Mouse (Mus musculus) limb, embryonic 15.5 days (tissue): ENCODE measurements around the gene Olfr824. TPM values are rescaled to one million over a fixed set of nuclear protein-coding genes. Genes with fewer than 3 reads are reported as not detected.
"Not testable (repeated sequence)": the region's sequence is repeated elsewhere in the genome, so short reads cannot be mapped to it uniquely, and the experiment has no call there.

Experiments used
- ATAC-seq: fragments of 200-750 bp; cut with Nextera tagmentation; 2 replicates; pipeline ENCODE4 v1.8.0; 2017; ENCODE audit warnings: low read depth, moderate TSS enrichment; ENCODE audit not compliant: insufficient number of reproducible peaks, low FRiP score, low TSS enrichment
- H3K27ac ChIP-seq: fragments of 300-500 bp; sonication (generic); 2 replicates; pipeline ENCODE4 v1.5.1; 2015; ENCODE audit warnings: moderate library complexity, mild to moderate bottlenecking, inconsistent platforms
- H3K27me3 ChIP-seq: fragments of 300-500 bp; sonication (generic); 2 replicates; pipeline ENCODE4 v1.6.1; 2015; ENCODE audit warnings: inconsistent platforms
- H3K36me3 ChIP-seq: fragments of 300-500 bp; sonication (generic); 2 replicates; pipeline ENCODE4 v1.6.1; 2015; ENCODE audit warnings: inconsistent platforms
- H3K4me1 ChIP-seq: fragments of 300-500 bp; sonication (generic); 2 replicates; pipeline ENCODE4 v1.6.1; 2015; ENCODE audit warnings: inconsistent platforms
- H3K4me2 ChIP-seq: fragments of 300-500 bp; sonication (generic); 2 replicates; pipeline ENCODE4 v1.6.1; 2015; ENCODE audit warnings: mild to moderate bottlenecking, inconsistent platforms
- H3K4me3 ChIP-seq: fragments of 300-500 bp; sonication (generic); 2 replicates; pipeline ENCODE4 v1.5.1; 2015; ENCODE audit warnings: mild to moderate bottlenecking, inconsistent platforms
- H3K9ac ChIP-seq: fragments of 300-500 bp; sonication (generic); 2 replicates; pipeline ENCODE4 v1.6.1; 2015; ENCODE audit warnings: inconsistent platforms
- H3K9me3 ChIP-seq: fragments of 300-500 bp; sonication (generic); 2 replicates; pipeline ENCODE4 v1.6.1; 2016; ENCODE audit warnings: inconsistent platforms
- WGBS: fragments of 180-500 bp; shearing (Covaris S2); methylation state at CpG from one replicate; pipeline ENCODE4 v1.1.7; 2015; 5-methylcytosine and 5-hydroxymethylcytosine counted together
- polyA plus RNA-seq: library from polyadenylated mRNA; unstranded; fragments of >200 nt; fragmentation: Nextera tagmentation; extraction: Ambion mirVana; gene quantifications from 2 replicates; pipeline ENCODE4 v1.2.1, GENCODE M21; 2015

Gene Olfr824
- polyA plus RNA-seq, result not detected in 2 replicates

GRCm38 (mm10) chr10:130129900-130130299 lies at the start of gene Olfr824:
Olfr824 (minus strand) TSS chr10:130130000.
- not testable (repeated sequence) for H3K4me1 ChIP-seq, H3K36me3 ChIP-seq, H3K27ac ChIP-seq, H3K4me3 ChIP-seq, H3K9me3 ChIP-seq, H3K9ac ChIP-seq, H3K4me2 ChIP-seq, H3K27me3 ChIP-seq, ATAC-seq

GRCm38 (mm10) chr10:130166666-130167065 lies 36.9 kb upstream of the Olfr824 start, which contains the start of gene Olfr825:
Olfr825 (minus strand) TSS chr10:130166766.
- ATAC-seq, result no peak
- Histone ChIP-seq H3K27me3 (no peaks in the 10 kb centered on the region), H3K4me1 (no peaks in the 10 kb centered on the region), H3K4me3 (no peak within 1 kb of the TSS), H3K27ac (no peak within 1 kb of the TSS), H3K9me3 (no peaks in the 10 kb centered on the region), H3K9ac (no peak within 1 kb of the TSS), H3K4me2 (no peak within 1 kb of the TSS), H3K36me3 (no peaks in the 10 kb centered on the region)

- H3K36me3 ChIP-seq, result no peaks in the 10 kb centered on the region
- no peaks in the 10 kb centered on the region for H3K9me3 ChIP-seq
- H3K27ac ChIP-seq, result no peak overlapping the region
- ATAC-seq, result no peak
- no peaks in the 10 kb centered on the region for H3K27me3 ChIP-seq
- H3K4me3 ChIP-seq, result no peak overlapping the region
- no peak overlapping the region for H3K4me2 ChIP-seq
- no peaks in the 10 kb centered on the region for H3K4me1 ChIP-seq
- H3K9ac ChIP-seq, result no peak overlapping the region
Measured at GRCm38 (mm10) chr10:130165196-130165595, 35.4 kb upstream of the Olfr824 start.

GRCm38 (mm10) chr10:130144121-130144520 lies 14.3 kb upstream of the Olfr824 start:
- Histone ChIP-seq H3K9me3 (no peaks in the 10 kb centered on the region), H3K36me3 (no peaks in the 10 kb centered on the region), H3K4me3 (no peak overlapping the region), H3K27me3 (no peaks in the 10 kb centered on the region), H3K4me1 (no peaks in the 10 kb centered on the region), H3K9ac (no peak overlapping the region), H3K4me2 (no peak overlapping the region), H3K27ac (no peak overlapping the region)
- WGBS, result 80% methylated on average over 5 of the region's 5 CpGs
- ATAC-seq, result no peak

GRCm38 (mm10) chr10:130142481-130142880 lies 12.7 kb upstream of the Olfr824 start:
- not testable (repeated sequence) for H3K9ac ChIP-seq, H3K9me3 ChIP-seq, H3K4me2 ChIP-seq, H3K36me3 ChIP-seq, H3K27ac ChIP-seq, H3K4me1 ChIP-seq, H3K27me3 ChIP-seq, ATAC-seq, H3K4me3 ChIP-seq
- 86% methylated on average over 5 of the region's 5 CpGs for WGBS

GRCm38 (mm10) chr10:130134811-130135210 lies 5.0 kb upstream of the Olfr824 start:
- Histone ChIP-seq H3K4me1 (no peaks in the 10 kb centered on the region), H3K27me3 (no peaks in the 10 kb centered on the region), H3K4me3 (no peak overlapping the region), H3K9ac (no peak overlapping the region), H3K27ac (no peak overlapping the region), H3K36me3 (no peaks in the 10 kb centered on the region), H3K4me2 (no peak overlapping the region), H3K9me3 (no peaks in the 10 kb centered on the region)
- no peak for ATAC-seq

- ATAC-seq, H3K36me3 ChIP-seq, H3K4me1 ChIP-seq, H3K4me2 ChIP-seq, H3K4me3 ChIP-seq, H3K9ac ChIP-seq, H3K27me3 ChIP-seq, H3K9me3 ChIP-seq, H3K27ac ChIP-seq: not testable (repeated sequence)
- 72% methylated on average over 3 of the region's 3 CpGs for whole genome bisulfite sequencing
Measured at GRCm38 (mm10) chr10:130116045-130116444, 13.8 kb downstream of the Olfr824 start.

- H3K27ac ChIP-seq, H3K4me1 ChIP-seq, ATAC-seq, H3K4me3 ChIP-seq, H3K27me3 ChIP-seq, H3K9ac ChIP-seq, H3K9me3 ChIP-seq, H3K36me3 ChIP-seq, H3K4me2 ChIP-seq: not testable (repeated sequence)
- 86% methylated on average over 1 of the region's 1 CpGs for WGBS
Measured at GRCm38 (mm10) chr10:130115283-130115682, 14.5 kb downstream of the Olfr824 start, which contains the start of gene Olfr823. Olfr823 (minus strand) TSS chr10:130115383.

GRCm38 (mm10) chr10:130096104-130096503 lies 33.7 kb downstream of the Olfr824 start:
- H3K9me3 ChIP-seq, result no peaks in the 10 kb centered on the region
- no peak overlapping the region for H3K27ac ChIP-seq
- ATAC-seq, result no peak
- no peaks in the 10 kb centered on the region for H3K36me3 ChIP-seq
- H3K4me1 ChIP-seq, result no peaks in the 10 kb centered on the region
- no peak overlapping the region for H3K4me3 ChIP-seq
- no peak overlapping the region for H3K9ac ChIP-seq
- no peak overlapping the region for H3K4me2 ChIP-seq
- H3K27me3 ChIP-seq, result no peaks in the 10 kb centered on the region

- Histone ChIP-seq H3K9me3 (no peaks in the 10 kb centered on the region), H3K36me3 (no peaks in the 10 kb centered on the region), H3K4me3 (no peak overlapping the region), H3K4me2 (no peak overlapping the region), H3K4me1 (no peaks in the 10 kb centered on the region), H3K27ac (no peak overlapping the region), H3K27me3 (no peaks in the 10 kb centered on the region), H3K9ac (no peak overlapping the region)
- no peak for ATAC-seq
- WGBS, result 18% methylated on average over 5 of the region's 5 CpGs
Measured at GRCm38 (mm10) chr10:130092838-130093440, 36.9 kb downstream of the Olfr824 start.

Other genes with a start within 250 kb of the Olfr824 start
- not detected in 2 replicates for gene Olfr815, start 224.1 kb downstream of the Olfr824 start, polyA plus RNA-seq
- gene Olfr816, start 214.4 kb downstream of the Olfr824 start, polyA plus RNA-seq, result not detected in 2 replicates
- not detected in 2 replicates for gene Olfr818, start 180.9 kb downstream of the Olfr824 start, polyA plus RNA-seq
- not detected in 2 replicates for gene Olfr819, start 162.7 kb downstream of the Olfr824 start, polyA plus RNA-seq
- gene Olfr247, start 153.9 kb downstream of the Olfr824 start, polyA plus RNA-seq, result not detected in 2 replicates
- not detected in 2 replicates for gene Gm10310, start 144.9 kb downstream of the Olfr824 start, polyA plus RNA-seq
- gene Olfr820, start 117.4 kb downstream of the Olfr824 start, polyA plus RNA-seq, result not detected in 2 replicates
- not detected in 2 replicates for gene Olfr821, start 99.7 kb downstream of the Olfr824 start, polyA plus RNA-seq
- gene Olfr822, start 58.8 kb downstream of the Olfr824 start, polyA plus RNA-seq, result not detected in 2 replicates
- not detected in 2 replicates for gene Olfr823, start 14.6 kb downstream of the Olfr824 start, polyA plus RNA-seq
- not detected in 2 replicates for gene Olfr825, start 36.8 kb upstream of the Olfr824 start, polyA plus RNA-seq
- gene Olfr826, start 54.2 kb upstream of the Olfr824 start, polyA plus RNA-seq, result not detected in 2 replicates
- gene Olfr827, start 84.4 kb upstream of the Olfr824 start, polyA plus RNA-seq, result not detected in 2 replicates
- 0.05 TPM in 1 of 2 replicates, not detected in the other for gene Neurod4, start 150.2 kb upstream of the Olfr824 start, polyA plus RNA-seq
- gene Tespa1, start 192.9 kb upstream of the Olfr824 start, polyA plus RNA-seq, result 3.6 and 3.9 TPM in 2 replicates